Mouse (Mus musculus) liver, embryonic 15.5 days (tissue): ENCODE data around the gene Fgfr2. TPM values are rescaled to one million over a fixed set of nuclear protein-coding genes. Genes with fewer than 3 reads are reported as not detected.

ENCODE experiments used
- ATAC-seq: fragments of 200-750 bp; cut with Nextera tagmentation; 2 replicates; pipeline ENCODE4 v1.8.0; 2017; ENCODE audit warnings: moderate number of reproducible peaks, mild to moderate bottlenecking, moderate library complexity; ENCODE audit not compliant: insufficient read depth
- H3K27ac ChIP-seq: fragments of 300-500 bp; sonication (generic); replicated peaks from 2 replicates; pipeline ENCODE4 v1.5.1; 2015; ENCODE audit warnings: mild to moderate bottlenecking, inconsistent platforms
- H3K27me3 ChIP-seq: fragments of 300-500 bp; sonication (generic); 2 replicates; pipeline ENCODE4 v1.6.1; 2015; ENCODE audit warnings: mild to moderate bottlenecking, inconsistent platforms
- H3K36me3 ChIP-seq: fragments of 300-500 bp; sonication (generic); replicated peaks from 2 replicates; pipeline ENCODE4 v1.6.1; 2015; ENCODE audit warnings: moderate library complexity, mild to moderate bottlenecking, inconsistent platforms
- H3K4me1 ChIP-seq: fragments of 300-500 bp; sonication (generic); replicated peaks from 2 replicates; pipeline ENCODE4 v1.6.1; 2015; ENCODE audit warnings: inconsistent platforms
- H3K4me2 ChIP-seq: fragments of 300-500 bp; sonication (generic); 2 replicates; pipeline ENCODE4 v1.6.1; 2015; ENCODE audit warnings: moderate library complexity, mild to moderate bottlenecking, inconsistent platforms
- H3K4me3 ChIP-seq: fragments of 300-500 bp; sonication (generic); replicated peaks from 2 replicates; pipeline ENCODE4 v1.5.1; 2015; ENCODE audit warnings: mild to moderate bottlenecking, inconsistent platforms
- H3K9ac ChIP-seq: fragments of 300-500 bp; sonication (generic); 2 replicates; pipeline ENCODE4 v1.6.1; 2015; ENCODE audit warnings: moderate library complexity, mild to moderate bottlenecking, inconsistent platforms
- H3K9me3 ChIP-seq: fragments of 300-500 bp; sonication (generic); replicated peaks from 2 replicates; pipeline ENCODE4 v1.6.1; 2016; ENCODE audit warnings: inconsistent platforms
- WGBS: fragments of 180-500 bp; shearing (Covaris S2); methylation state at CpG from one replicate; pipeline ENCODE4 v1.1.7; 2015; ENCODE audit warnings: mixed read lengths; ENCODE audit not compliant: insufficient replicate concordance; 5-methylcytosine and 5-hydroxymethylcytosine counted together
- polyA plus RNA-seq: library from polyadenylated mRNA; unstranded; fragments of >200 nt; fragmentation: Nextera tagmentation; extraction: Ambion mirVana; gene quantifications from 2 replicates; pipeline ENCODE4 v1.2.1, GENCODE M21; 2015

The Fgfr2 gene
- polyA plus RNA-seq, 1 experiment from 2014 or later: 10.5 TPM

DNA sequence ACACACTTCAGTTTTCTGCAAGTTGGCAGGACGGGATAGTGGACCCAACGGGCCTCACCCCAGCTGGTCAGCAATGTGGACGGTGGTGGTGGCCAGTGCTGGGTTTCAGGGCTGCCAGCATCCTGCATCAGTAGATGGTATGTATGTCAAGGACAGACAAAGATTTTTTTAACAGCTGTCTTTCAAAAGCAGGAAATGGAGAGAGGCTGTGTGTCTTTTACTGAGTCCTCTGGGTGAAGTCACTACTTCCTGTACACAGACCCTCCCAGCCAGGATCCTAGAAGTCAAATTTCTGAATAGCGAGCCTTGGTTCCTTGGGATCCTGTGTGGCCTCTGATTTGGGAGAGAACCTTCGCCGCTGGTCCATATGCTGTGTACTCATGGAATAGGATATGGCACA is 2832.0 kb downstream of the Fgfr2 start:
- H3K27ac ChIP-seq: no peak overlapping the region
- WGBS: 41% methylated on average over 6 of the region's 6 CpGs

GRCm38 (mm10) chr7:130289428-130289790 is 2833.7 kb downstream of the Fgfr2 start:
- no peak overlapping the region for H3K27ac ChIP-seq
- H3K36me3 ChIP-seq: no peaks in the 10 kb centered on the region
- no peak overlapping the region for H3K4me3 ChIP-seq
- H3K9me3 ChIP-seq: no peaks in the 10 kb centered on the region
- H3K9ac ChIP-seq: no peak overlapping the region
- ATAC-seq: no peak
- WGBS: 59% methylated on average over 9 of the region's 9 CpGs
- no peaks in the 10 kb centered on the region for H3K27me3 ChIP-seq
- H3K4me1 ChIP-seq: peaks cover 8% of the 10 kb centered on the region; the same call in 1 of the 2 replicates
- no peak overlapping the region for H3K4me2 ChIP-seq

More for the DNA sequence above, 2832.0 kb downstream of the Fgfr2 start:
- Histone ChIP-seq H3K4me3 (no peak overlapping the region), H3K36me3 (no peaks in the 10 kb centered on the region), H3K4me1 (peaks cover 8% of the 10 kb centered on the region; the same call in 1 of the 2 replicates), H3K27me3 (no peaks in the 10 kb centered on the region), H3K9ac (no peak overlapping the region), H3K9me3 (no peaks in the 10 kb centered on the region), H3K4me2 (no peak overlapping the region)
- ATAC-seq: no peak

DNA sequence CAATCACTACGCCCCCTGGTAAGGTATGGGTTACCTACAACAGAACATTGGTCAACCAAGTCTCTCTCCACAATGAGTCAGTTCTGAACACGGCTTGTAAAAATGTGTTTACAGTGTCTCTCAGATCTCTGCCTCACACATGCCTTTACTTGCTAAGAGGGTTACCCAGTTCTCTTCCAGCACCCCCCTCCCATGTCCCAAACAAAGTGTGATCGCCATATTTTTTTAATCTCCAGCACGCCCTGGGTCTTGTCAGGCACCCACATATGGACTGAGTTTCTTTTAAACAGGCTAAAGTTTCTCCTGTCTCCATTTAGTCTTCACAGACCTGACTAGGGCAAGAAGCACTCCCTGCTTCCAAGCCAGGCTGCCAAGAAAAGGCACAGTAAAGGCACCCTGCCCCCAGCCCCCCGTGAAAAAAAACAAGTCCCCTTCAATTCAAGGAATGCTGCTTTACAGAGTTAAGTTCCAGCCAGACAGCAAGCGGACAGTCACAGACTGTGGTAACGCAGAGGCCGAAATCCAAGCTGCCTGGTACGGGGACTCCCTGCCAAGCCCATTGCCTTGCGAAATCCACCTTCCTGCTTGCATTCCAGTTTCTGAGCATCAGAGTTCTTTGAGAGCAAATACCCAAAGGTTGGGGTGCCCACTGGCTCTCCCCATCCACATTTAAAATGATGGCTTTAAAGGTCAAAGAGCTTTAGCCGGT is 2834.3 kb downstream of the Fgfr2 start:
- Histone ChIP-seq H3K4me3 (no peak overlapping the region), H3K27ac (no peak overlapping the region)
- no peak for ATAC-seq

DNA sequence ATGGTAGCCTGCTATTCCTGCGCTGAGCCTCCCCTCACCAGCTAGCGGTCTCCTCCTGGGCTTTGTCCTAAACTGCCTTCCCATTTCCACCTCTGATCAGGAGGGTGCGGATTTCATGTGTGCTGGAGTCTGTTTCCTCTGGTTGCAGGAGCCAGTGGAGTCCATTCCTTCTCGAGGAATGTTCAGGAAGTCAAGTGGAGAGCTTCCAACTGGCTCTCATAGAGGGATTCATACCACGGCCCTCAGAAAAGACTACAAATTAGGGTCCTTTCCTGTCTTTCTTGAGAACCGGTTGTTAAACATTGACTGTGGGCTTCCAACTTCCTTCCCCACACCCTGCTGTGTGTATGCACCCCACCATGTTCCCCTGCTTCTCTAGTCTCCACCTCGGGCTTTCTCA is 2834.9 kb downstream of the Fgfr2 start:
- H3K36me3 ChIP-seq: no peaks in the 10 kb centered on the region
- H3K27me3 ChIP-seq: no peaks in the 10 kb centered on the region
- no peak overlapping the region for H3K9ac ChIP-seq
- no peak overlapping the region for H3K4me2 ChIP-seq
- H3K4me3 ChIP-seq: no peak overlapping the region
- H3K9me3 ChIP-seq: no peaks in the 10 kb centered on the region
- whole genome bisulfite sequencing: 28% methylated on average over 7 of the region's 7 CpGs
- no peak for ATAC-seq
- H3K4me1 ChIP-seq: peaks cover 8% of the 10 kb centered on the region; the same call in 1 of the 2 replicates
- no peak overlapping the region for H3K27ac ChIP-seq

More for the DNA sequence above, 2834.3 kb downstream of the Fgfr2 start:
- WGBS: 58% methylated on average over 11 of the region's 11 CpGs
- Histone ChIP-seq H3K9me3 (no peaks in the 10 kb centered on the region), H3K4me2 (no peak overlapping the region), H3K36me3 (no peaks in the 10 kb centered on the region), H3K4me1 (peaks cover 8% of the 10 kb centered on the region; the same call in 1 of the 2 replicates), H3K9ac (no peak overlapping the region), H3K27me3 (no peaks in the 10 kb centered on the region)

- Histone ChIP-seq H3K36me3 (no peaks in the 10 kb centered on the region), H3K4me3 (no peak overlapping the region), H3K9ac (no peak overlapping the region), H3K27me3 (no peaks in the 10 kb centered on the region), H3K9me3 (no peaks in the 10 kb centered on the region), H3K27ac (no peak overlapping the region), H3K4me2 (no peak overlapping the region), H3K4me1 (no peaks in the 10 kb centered on the region)
- 56% methylated on average over 19 of the region's 19 CpGs for WGBS
- ATAC-seq: no peak
These were observed 2844.1 kb downstream of the Fgfr2 start for GRCm38 (mm10) chr7:130278738-130279705.

DNA sequence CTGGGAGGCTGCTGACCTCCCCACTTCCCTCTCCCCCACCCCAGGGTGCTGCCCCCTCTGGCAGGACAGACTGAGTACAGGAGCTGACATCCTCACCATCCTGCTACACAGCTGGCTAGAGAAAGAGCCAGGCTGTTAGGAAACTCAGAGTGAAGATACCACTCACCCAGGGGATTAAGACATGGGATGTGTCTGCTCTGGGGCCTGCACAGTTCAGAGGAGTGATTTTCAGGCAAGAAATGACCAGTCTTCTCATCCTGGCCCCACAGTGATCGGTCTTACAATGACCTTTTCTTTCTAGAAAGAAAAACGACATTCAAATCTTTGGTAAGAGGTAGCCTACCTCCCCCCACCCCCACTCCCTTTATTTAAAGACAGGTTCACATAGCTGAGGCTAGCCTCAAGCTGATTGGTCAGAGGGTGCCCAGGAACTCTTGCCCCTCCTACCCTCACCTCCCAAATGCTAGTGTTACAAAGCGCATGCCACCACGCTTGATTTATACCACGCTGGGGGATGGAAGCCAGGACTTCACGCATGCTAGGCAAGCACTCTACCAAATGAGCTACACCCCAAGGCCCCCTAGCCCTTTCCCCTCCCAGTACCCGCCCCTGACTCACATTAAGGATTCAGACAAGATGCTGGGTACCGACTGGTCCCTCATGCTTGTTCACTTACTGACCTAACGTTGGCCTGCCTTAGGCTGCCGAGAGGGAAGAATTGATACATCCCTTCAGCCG is 2845.0 kb downstream of the Fgfr2 start:
- H3K4me1 ChIP-seq: no peaks in the 10 kb centered on the region
- H3K27me3 ChIP-seq: no peaks in the 10 kb centered on the region
- H3K4me2 ChIP-seq: no peak overlapping the region
- H3K27ac ChIP-seq: no peak overlapping the region
- ATAC-seq: no peak
- no peaks in the 10 kb centered on the region for H3K9me3 ChIP-seq
- H3K9ac ChIP-seq: no peak overlapping the region
- H3K4me3 ChIP-seq: no peak overlapping the region
- H3K36me3 ChIP-seq: no peaks in the 10 kb centered on the region
- WGBS: 61% methylated on average over 11 of the region's 11 CpGs

GRCm38 (mm10) chr7:130273265-130273664 is 2849.9 kb downstream of the Fgfr2 start:
- H3K4me1 ChIP-seq: no peaks in the 10 kb centered on the region
- H3K9ac ChIP-seq: no peak overlapping the region
- peak; percentile 32; the same call in 1 of the 2 replicates for ATAC-seq
- WGBS: 13% methylated on average over 16 of the region's 16 CpGs
- no peaks in the 10 kb centered on the region for H3K9me3 ChIP-seq
- H3K27ac ChIP-seq: no peak overlapping the region
- H3K4me2 ChIP-seq: no peak overlapping the region
- no peak overlapping the region for H3K4me3 ChIP-seq
- H3K36me3 ChIP-seq: no peaks in the 10 kb centered on the region
- H3K27me3 ChIP-seq: peaks cover 3% of the 10 kb centered on the region; the same call in 1 of the 2 replicates

- 70% methylated on average over 5 of the region's 5 CpGs for WGBS
These were observed 2852.3 kb downstream of the Fgfr2 start for GRCm38 (mm10) chr7:130270807-130271206.

GRCm38 (mm10) chr7:130269124-130269867 is 2853.9 kb downstream of the Fgfr2 start:
- no peak for ATAC-seq
- WGBS: 56% methylated on average over 16 of the region's 16 CpGs
- no peaks in the 10 kb centered on the region for H3K4me1 ChIP-seq

More at GRCm38 (mm10) chr7:130270807-130271206, 2852.3 kb downstream of the Fgfr2 start:
- no peaks in the 10 kb centered on the region for H3K36me3 ChIP-seq
- no peak for ATAC-seq
- no peak overlapping the region for H3K9ac ChIP-seq
- H3K9me3 ChIP-seq: no peaks in the 10 kb centered on the region
- no peak overlapping the region for H3K27ac ChIP-seq
- H3K27me3 ChIP-seq: peaks cover 21% of the 10 kb centered on the region
- H3K4me1 ChIP-seq: no peaks in the 10 kb centered on the region
- H3K4me2 ChIP-seq: no peak overlapping the region
- no peak overlapping the region for H3K4me3 ChIP-seq

GRCm38 (mm10) chr7:130267099-130267498 is 2856.1 kb downstream of the Fgfr2 start:
- no peaks in the 10 kb centered on the region for H3K4me1 ChIP-seq
- WGBS: 22% methylated on average over 5 of the region's 5 CpGs
- H3K27ac ChIP-seq: no peak overlapping the region
- no peaks in the 10 kb centered on the region for H3K36me3 ChIP-seq
- H3K4me2 ChIP-seq: no peak overlapping the region
- H3K27me3 ChIP-seq: peaks cover 58% of the 10 kb centered on the region
- no peak for ATAC-seq
- no peak overlapping the region for H3K4me3 ChIP-seq
- H3K9ac ChIP-seq: no peak overlapping the region
- H3K9me3 ChIP-seq: no peaks in the 10 kb centered on the region

More at GRCm38 (mm10) chr7:130269124-130269867, 2853.9 kb downstream of the Fgfr2 start:
- peaks cover 36% of the 10 kb centered on the region for H3K27me3 ChIP-seq
- no peaks in the 10 kb centered on the region for H3K36me3 ChIP-seq
- H3K4me3 ChIP-seq: no peak overlapping the region
- H3K4me2 ChIP-seq: no peak overlapping the region
- no peaks in the 10 kb centered on the region for H3K9me3 ChIP-seq
- no peak overlapping the region for H3K27ac ChIP-seq
- H3K9ac ChIP-seq: no peak overlapping the region
